Mouse (Mus musculus) embryonic facial prominence, embryonic 11.5 days (tissue): Measurements from ENCODE around the gene Dmwd. TPM values are rescaled to one million over a fixed set of nuclear protein-coding genes. Genes with fewer than 3 reads are reported as not detected.

ENCODE experiments used
- ATAC-seq: fragments of 200-750 bp; cut with Nextera tagmentation; replicated peaks from 2 replicates; pipeline ENCODE4 v1.8.0; 2017; ENCODE audit warnings: low read depth; ENCODE audit not compliant: insufficient number of reproducible peaks, low FRiP score, low TSS enrichment
- DNase-seq: peaks from one replicate; pipeline ENCODE4 v3.0.0-alpha.2; 2015; ENCODE audit warnings: low spot score
- H3K27ac ChIP-seq: fragments of 300-500 bp; sonication (generic); replicated peaks from 2 replicates; pipeline ENCODE4 v1.5.1; 2014; ENCODE audit warnings: mild to moderate bottlenecking, low read depth, low read length, control low read depth
- H3K27me3 ChIP-seq: fragments of 300-500 bp; sonication (generic); 2 replicates; pipeline ENCODE4 v1.6.1; 2014; ENCODE audit warnings: mild to moderate bottlenecking, low read length, moderate library complexity, mixed read lengths; ENCODE audit not compliant: control insufficient read depth, insufficient read depth
- H3K36me3 ChIP-seq: fragments of 300-500 bp; sonication (generic); replicated peaks from 2 replicates; pipeline ENCODE4 v1.6.1; 2014; ENCODE audit warnings: low read depth, mild to moderate bottlenecking, low read length, moderate library complexity, mixed read lengths; ENCODE audit not compliant: control insufficient read depth, insufficient read depth
- H3K4me1 ChIP-seq: fragments of 300-500 bp; sonication (generic); 2 replicates; pipeline ENCODE4 v1.6.1; 2014; ENCODE audit warnings: low read length, mixed read lengths; ENCODE audit not compliant: control insufficient read depth, insufficient read depth
- H3K4me2 ChIP-seq: fragments of 300-500 bp; sonication (generic); 2 replicates; pipeline ENCODE4 v1.6.1; 2014; ENCODE audit warnings: low read depth, mild to moderate bottlenecking, control low read depth, low read length, moderate library complexity
- H3K4me3 ChIP-seq: fragments of 300-500 bp; sonication (generic); 2 replicates; pipeline ENCODE4 v1.5.1; 2014; ENCODE audit warnings: low read depth, low read length, control low read depth
- H3K9ac ChIP-seq: fragments of 300-500 bp; sonication (generic); replicated peaks from 2 replicates; pipeline ENCODE4 v1.6.1; 2014; ENCODE audit warnings: mild to moderate bottlenecking, control low read depth, low read length
- H3K9me3 ChIP-seq: fragments of 300-500 bp; sonication (generic); replicated peaks from 2 replicates; pipeline ENCODE4 v1.6.1; 2016; ENCODE audit warnings: mild to moderate bottlenecking, low read length, inconsistent platforms, mixed read lengths; ENCODE audit not compliant: control insufficient read depth
- WGBS: fragments of 180-500 bp; shearing (Covaris S2); extraction: QIAGEN DNeasy Blood & Tissue Kit; methylation state at CpG from one replicate; pipeline ENCODE4 v1.1.7; 2014; 5-methylcytosine and 5-hydroxymethylcytosine counted together
- polyA plus RNA-seq: library from polyadenylated mRNA; unstranded; fragments of >200 nt; fragmentation: Nextera tagmentation; extraction: Ambion mirVana; gene quantifications from 2 replicates; pipeline ENCODE4 v1.2.1, GENCODE M21; 2014

The Dmwd gene
- polyA plus RNA-seq, 1 experiment from 2014 or later = 17.2 TPM

- Histone ChIP-seq H3K36me3 (peaks cover 30% of the 10 kb centered on the region), H3K27ac (no peak within 1 kb of the TSS), H3K4me1 (peaks cover 5% of the 10 kb centered on the region), H3K4me3 (no peak within 1 kb of the TSS), H3K9me3 (no peaks in the 10 kb centered on the region), H3K4me2 (no peak within 1 kb of the TSS), H3K9ac (no peak within 1 kb of the TSS; the same call in 1 of the 2 replicates), H3K27me3 (no peaks in the 10 kb centered on the region)
- no peak for DNase-seq
- WGBS = 44% methylated on average over 10 of the region's 10 CpGs
- ATAC-seq = no peak
Measured at GRCm38 (mm10) chr7:19083701-19084100, 7.7 kb downstream of the Dmwd start, which contains the start of gene Dmpk. Gene Dmpk, plus strand, starts transcription at chr7:19083849.

- 78% methylated on average over 6 of the region's 6 CpGs for WGBS
- no peak for DNase-seq
- Histone ChIP-seq H3K4me2 (no peak overlapping the region), H3K9me3 (no peaks in the 10 kb centered on the region), H3K4me1 (peaks cover 5% of the 10 kb centered on the region), H3K36me3 (peaks cover 30% of the 10 kb centered on the region), H3K4me3 (no peak overlapping the region), H3K27ac (no peak overlapping the region), H3K27me3 (no peaks in the 10 kb centered on the region), H3K9ac (no peak overlapping the region)
- no peak for ATAC-seq
Measured at GRCm38 (mm10) chr7:19084277-19084771, 8.3 kb downstream of the Dmwd start.

- ATAC-seq = no peak
- Histone ChIP-seq H3K9me3 (no peaks in the 10 kb centered on the region), H3K4me1 (peaks cover 5% of the 10 kb centered on the region), H3K36me3 (peaks cover 26% of the 10 kb centered on the region), H3K27ac (0 out of 2 replicates have a peak overlapping the region, but pooled peaks have one; percentile 41), H3K9ac (no peak overlapping the region), H3K27me3 (no peaks in the 10 kb centered on the region), H3K4me3 (no peak overlapping the region), H3K4me2 (no peak overlapping the region; the same call in 1 of the 2 replicates)
- no peak for DNase-seq
- 17% methylated on average over 9 of the region's 9 CpGs for WGBS
Measured at GRCm38 (mm10) chr7:19084921-19085473, 9.0 kb downstream of the Dmwd start.

- H3K4me1 ChIP-seq = peaks cover 5% of the 10 kb centered on the region
- H3K9ac ChIP-seq = no peak overlapping the region
- 9% methylated on average over 6 of the region's 6 CpGs for WGBS
- DNase-seq (no peak), ATAC-seq (no peak)
- H3K27ac ChIP-seq = 0 out of 2 replicates have a peak overlapping the region, but pooled peaks have one; percentile 41
- peaks cover 22% of the 10 kb centered on the region for H3K36me3 ChIP-seq
- H3K27me3 ChIP-seq = no peaks in the 10 kb centered on the region
- no peaks in the 10 kb centered on the region for H3K9me3 ChIP-seq
- no peak overlapping the region for H3K4me2 ChIP-seq
- H3K4me3 ChIP-seq = no peak overlapping the region
Measured at GRCm38 (mm10) chr7:19085495-19085894, 9.5 kb downstream of the Dmwd start.

DNA sequence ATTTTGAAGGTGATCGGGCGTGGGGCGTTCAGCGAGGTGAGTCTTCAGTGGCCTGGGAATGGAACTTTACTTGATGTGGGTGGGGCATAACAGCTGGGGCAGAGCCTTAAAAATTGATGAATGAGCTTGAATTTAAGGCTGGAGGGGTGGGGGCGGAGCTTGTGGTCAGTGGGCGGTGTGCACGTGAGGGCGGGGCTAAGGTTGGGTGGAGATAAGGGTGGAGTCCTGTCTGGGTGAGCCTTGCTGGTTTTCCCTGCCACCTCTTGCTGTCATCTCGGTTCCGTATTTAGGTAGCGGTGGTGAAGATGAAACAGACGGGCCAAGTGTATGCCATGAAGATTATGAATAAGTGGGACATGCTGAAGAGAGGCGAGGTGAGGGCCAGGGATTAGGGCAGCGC lies 10.0 kb downstream of the Dmwd start:
- no peak for ATAC-seq
- WGBS = 7% methylated on average over 14 of the region's 14 CpGs
- DNase-seq = peak; percentile 60
- H3K27ac ChIP-seq = no peak overlapping the region
- H3K27me3 ChIP-seq = no peaks in the 10 kb centered on the region
- H3K9me3 ChIP-seq = no peaks in the 10 kb centered on the region
- no peak overlapping the region for H3K4me2 ChIP-seq
- H3K36me3 ChIP-seq = peaks cover 17% of the 10 kb centered on the region
- H3K4me1 ChIP-seq = peaks cover 5% of the 10 kb centered on the region
- no peak overlapping the region for H3K9ac ChIP-seq
- no peak overlapping the region for H3K4me3 ChIP-seq

DNA sequence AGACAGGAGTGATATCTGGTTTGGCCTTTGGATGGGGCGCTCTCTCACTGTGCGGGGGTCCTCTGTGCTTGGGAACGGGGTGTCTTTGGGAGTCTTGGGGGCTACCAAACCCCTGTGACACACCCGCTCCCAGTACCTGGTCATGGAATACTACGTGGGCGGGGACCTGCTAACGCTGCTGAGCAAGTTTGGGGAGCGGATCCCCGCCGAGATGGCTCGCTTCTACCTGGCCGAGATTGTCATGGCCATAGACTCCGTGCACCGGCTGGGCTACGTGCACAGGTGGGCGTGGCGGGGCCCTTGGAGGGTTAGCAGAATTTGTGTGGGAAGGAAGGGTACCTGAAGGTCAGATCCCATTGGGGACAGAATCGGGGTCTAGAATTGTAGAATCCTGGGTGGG lies 10.7 kb downstream of the Dmwd start:
- H3K4me3 ChIP-seq = no peak overlapping the region
- peaks cover 10% of the 10 kb centered on the region for H3K36me3 ChIP-seq
- no peak for DNase-seq

GRCm38 (mm10) chr7:19088813-19089212 lies 12.8 kb downstream of the Dmwd start:
- H3K4me1 ChIP-seq = peaks cover 9% of the 10 kb centered on the region
- H3K27ac ChIP-seq = no peak overlapping the region
- DNase-seq (peak; percentile 78), ATAC-seq (no peak)
- WGBS = 38% methylated on average over 10 of the region's 10 CpGs
- no peak overlapping the region for H3K9ac ChIP-seq
- no peak overlapping the region for H3K4me3 ChIP-seq
- H3K27me3 ChIP-seq = peaks cover 4% of the 10 kb centered on the region; the same call in 1 of the 2 replicates
- no peaks in the 10 kb centered on the region for H3K9me3 ChIP-seq
- no peak overlapping the region for H3K4me2 ChIP-seq
- no peaks in the 10 kb centered on the region; the same call in 1 of the 2 replicates for H3K36me3 ChIP-seq

More for the DNA sequence above, 10.7 kb downstream of the Dmwd start:
- Histone ChIP-seq H3K4me2 (no peak overlapping the region), H3K27ac (no peak overlapping the region), H3K27me3 (peaks cover 3% of the 10 kb centered on the region; the same call in 1 of the 2 replicates), H3K9ac (no peak overlapping the region), H3K9me3 (no peaks in the 10 kb centered on the region), H3K4me1 (peaks cover 5% of the 10 kb centered on the region)
- no peak for ATAC-seq
- WGBS = 65% methylated on average over 18 of the region's 18 CpGs

DNA sequence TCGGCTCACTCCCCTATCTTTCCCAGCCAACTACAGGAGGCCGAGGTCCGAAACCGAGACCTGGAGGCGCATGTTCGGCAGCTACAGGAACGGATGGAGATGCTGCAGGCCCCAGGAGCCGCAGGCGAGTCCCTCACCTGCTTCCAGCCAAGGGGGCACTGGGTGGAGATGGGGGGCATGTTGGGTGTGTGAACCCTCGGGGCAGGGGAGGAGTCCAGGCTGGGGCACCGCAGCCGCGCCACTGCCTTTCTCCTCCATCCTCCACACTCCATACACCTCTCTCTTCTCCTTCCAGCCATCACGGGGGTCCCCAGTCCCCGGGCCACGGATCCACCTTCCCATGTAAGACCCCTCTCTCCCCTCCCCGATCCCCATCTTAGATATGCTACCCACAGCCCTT lies 15.9 kb downstream of the Dmwd start:
- Histone ChIP-seq H3K27ac (no peak overlapping the region), H3K4me3 (no peak overlapping the region; the same call in 1 of the 2 replicates)
- no peak for DNase-seq

More for the DNA sequence above, 15.9 kb downstream of the Dmwd start:
- Histone ChIP-seq H3K36me3 (no peaks in the 10 kb centered on the region; the same call in 1 of the 2 replicates), H3K27me3 (peaks cover 4% of the 10 kb centered on the region; the same call in 1 of the 2 replicates), H3K9me3 (no peaks in the 10 kb centered on the region), H3K4me1 (peaks cover 12% of the 10 kb centered on the region), H3K4me2 (peak overlapping the region; percentile 94), H3K9ac (peak overlapping the region; percentile 53)
- 27% methylated on average over 17 of the region's 17 CpGs for WGBS
- ATAC-seq = no peak
